Mouse (Mus musculus): Measurements from ENCODE around the gene Olfr1263. TPM values are rescaled to one million over a fixed set of nuclear protein-coding genes. Genes with fewer than 3 reads are reported as not detected.

The Olfr1263 gene
- not detected in 2 replicates for polyA plus RNA-seq (2012; rRNA removed)

- 87% methylated on average over 2 of the region's 2 CpGs for WGBS
- no peak for DNase-seq (ENCODE audit: low read depth, low spot score)
Observed at GRCm38 (mm10) chr2:90011831-90012230, at the start of gene Olfr1263. Gene Olfr1263, plus strand, starts transcription at chr2:90012131.

GRCm38 (mm10) chr2:89974184-89974583 lies 37.7 kb upstream of the Olfr1263 start, which contains the start of gene Olfr1260:
Gene Olfr1260, plus strand, starts transcription at chr2:89974340.
- no peak for DNase-seq (ENCODE audit: low read depth, low spot score)
- 26% methylated on average over 2 of the region's 2 CpGs for WGBS

GRCm38 (mm10) chr2:89977709-89978108 lies 34.2 kb upstream of the Olfr1263 start:
- no peak for DNase-seq (ENCODE audit: low read depth, low spot score)
- WGBS: 81% methylated on average over 2 of the region's 2 CpGs

GRCm38 (mm10) chr2:89990921-89991320 lies 21.0 kb upstream of the Olfr1263 start, which contains the start of gene Olfr1261:
Gene Olfr1261, plus strand, starts transcription at chr2:89991221.
- DNase-seq (ENCODE audit: low read depth, low spot score): no peak

- no peak for DNase-seq (ENCODE audit: low read depth, low spot score)
Observed at GRCm38 (mm10) chr2:89999845-90000244, 12.1 kb upstream of the Olfr1263 start, which contains the start of gene Olfr1262. Gene Olfr1262, plus strand, starts transcription at chr2:90000145.

GRCm38 (mm10) chr2:90025477-90025876 lies 13.5 kb downstream of the Olfr1263 start, which contains the start of gene Olfr1264:
Gene Olfr1264, minus strand, starts transcription at chr2:90025577.
- DNase-seq (ENCODE audit: low read depth, low spot score): no peak
- 71% methylated on average over 2 of the region's 2 CpGs for WGBS

GRCm38 (mm10) chr2:90035037-90035436 lies 23.1 kb downstream of the Olfr1263 start, which contains the start of gene Olfr1265:
Gene Olfr1265, plus strand, starts transcription at chr2:90035337.
- no peak for DNase-seq (ENCODE audit: low read depth, low spot score)

- no peak for DNase-seq (ENCODE audit: low read depth, low spot score)
Observed at GRCm38 (mm10) chr2:90063494-90063893, 51.6 kb downstream of the Olfr1263 start, which contains the start of gene Olfr140. Gene Olfr140, minus strand, starts transcription at chr2:90063594.

Other genes starting within 250 kb of the Olfr1263 start
- gene Olfr1254, start 218.5 kb upstream of the Olfr1263 start, polyA plus RNA-seq (2012; rRNA removed): not detected in 2 replicates
- gene Olfr1255, start 200.1 kb upstream of the Olfr1263 start, polyA plus RNA-seq (2012; rRNA removed): not detected in 2 replicates
- gene Olfr1256, start 170.6 kb upstream of the Olfr1263 start, polyA plus RNA-seq (2012; rRNA removed): not detected in 2 replicates
- not detected in 2 replicates for gene Olfr48, start 163.9 kb upstream of the Olfr1263 start, polyA plus RNA-seq (2012; rRNA removed)
- gene Olfr1257, start 133.7 kb upstream of the Olfr1263 start, polyA plus RNA-seq (2012; rRNA removed): not detected in 2 replicates
- gene Olfr1258, start 84.8 kb upstream of the Olfr1263 start, polyA plus RNA-seq (2012; rRNA removed): not detected in 2 replicates
- gene Olfr1259, start 63.5 kb upstream of the Olfr1263 start, polyA plus RNA-seq (2012; rRNA removed): 0.12 TPM in 1 of 2 replicates, not detected in the other
- not detected in 2 replicates for gene Olfr1260, start 37.8 kb upstream of the Olfr1263 start, polyA plus RNA-seq (2012; rRNA removed)
- gene Olfr1261, start 20.9 kb upstream of the Olfr1263 start, polyA plus RNA-seq (2012; rRNA removed): not detected in 2 replicates
- not detected in 2 replicates for gene Olfr1262, start 12.0 kb upstream of the Olfr1263 start, polyA plus RNA-seq (2012; rRNA removed)
- gene Olfr1264, start 13.4 kb downstream of the Olfr1263 start, polyA plus RNA-seq (2012; rRNA removed): not detected in 2 replicates
- not detected in 2 replicates for gene Olfr1265, start 23.2 kb downstream of the Olfr1263 start, polyA plus RNA-seq (2012; rRNA removed)
- not detected in 2 replicates for gene Olfr140, start 51.5 kb downstream of the Olfr1263 start, polyA plus RNA-seq (2012; rRNA removed)
- gene Olfr1269, start 109.3 kb downstream of the Olfr1263 start, polyA plus RNA-seq (2012; rRNA removed): not detected in 2 replicates
- not detected in 2 replicates for gene Olfr32, start 130.2 kb downstream of the Olfr1263 start, polyA plus RNA-seq (2012; rRNA removed)
- gene Olfr1270, start 141.0 kb downstream of the Olfr1263 start, polyA plus RNA-seq (2012; rRNA removed): not detected in 2 replicates
- not detected in 2 replicates for gene Olfr1506, start 212.4 kb downstream of the Olfr1263 start, polyA plus RNA-seq (2012; rRNA removed)
- not detected in 2 replicates for gene Olfr142, start 245.5 kb downstream of the Olfr1263 start, polyA plus RNA-seq (2012; rRNA removed)